35 mouse cellular contexts compared by ENCODE assay signal in the genomic region with DNA sequence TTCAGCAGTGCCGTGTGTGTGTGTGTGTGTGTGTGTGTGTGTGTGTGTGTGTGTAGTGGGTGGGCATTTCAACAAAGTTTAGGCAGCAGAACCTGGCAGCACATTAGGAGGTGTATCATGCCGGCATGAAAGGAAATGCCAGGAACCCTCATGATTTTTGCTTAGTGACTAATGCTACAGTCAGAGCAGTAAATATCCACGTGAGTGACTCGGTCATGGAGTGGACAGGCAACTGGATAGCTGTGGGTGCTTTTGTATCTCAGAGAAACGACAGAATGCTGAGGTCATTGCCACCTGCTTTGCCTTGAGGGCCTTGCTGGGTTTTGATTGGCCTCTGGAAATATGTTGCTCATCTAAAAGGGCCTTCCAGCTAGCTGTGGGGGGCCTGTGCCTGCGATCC. TPM values are rescaled to one million over a fixed set of nuclear protein-coding genes. Genes with fewer than 3 reads are reported as not detected.
DNase-seq lines count a peak whose midpoint lies in the region; ATAC-seq and TF ChIP-seq lines count a peak whose summit lies in the region.
"Had no signal": no experiment of that assay in that cellular context is flagged by ENCODE, and none has a peak within 500 bp of the region (broad histone marks: within the 10 kb centered on the region; RNA-seq: fewer than 3 reads in every experiment).

No protein-coding gene starts in this region.

- H3K27ac ChIP-seq in midbrain, embryonic 11.5 days (ENCODE audit: low read depth, low read length) = no peak overlapping the region
- H3K27ac ChIP-seq: embryonic facial prominence, embryonic 13.5 days; forebrain, embryonic 15.5 days; heart, embryonic 13.5 days; hindbrain, embryonic 14.5 days; kidney, postnatal 0 days; limb, embryonic 12.5 days; midbrain, embryonic 10.5 days; neural tube, embryonic 15.5 days; stomach, embryonic 15.5 days had no signal

- H3K27me3 ChIP-seq in C2C12 (ENCODE audit: control insufficient read depth, insufficient read depth, insufficient read length) = no peaks in the 10 kb centered on the region
- H3K27me3 ChIP-seq in midbrain, embryonic 11.5 days (ENCODE audit: control insufficient read depth, insufficient read depth, low read length) = no peaks in the 10 kb centered on the region
- H3K27me3 ChIP-seq: embryonic facial prominence, embryonic 13.5 days; forebrain, embryonic 15.5 days; heart, embryonic 13.5 days; limb, embryonic 12.5 days; neural tube, embryonic 15.5 days; stomach, embryonic 15.5 days had no signal

- WGBS in midbrain, embryonic 11.5 days = 80% methylated on average over 6 of the region's 6 CpGs

- no peaks in the 10 kb centered on the region for H3K4me1 ChIP-seq in midbrain, embryonic 11.5 days (ENCODE audit: control insufficient read depth, insufficient read depth, low read length)
- H3K4me1 ChIP-seq: embryonic facial prominence, embryonic 13.5 days; forebrain, embryonic 15.5 days; heart, embryonic 13.5 days; limb, embryonic 12.5 days; midbrain, embryonic 10.5 days; neural tube, embryonic 15.5 days; stomach, embryonic 15.5 days had no signal

- ATAC-seq in midbrain, embryonic 11.5 days (ENCODE audit: low FRiP score) = no peak
- ATAC-seq: forebrain, embryonic 15.5 days; inflammation-experienced regulatory T-cells, adult 6 months; liver, postnatal 0 days had no signal

- H3ac ChIP-seq in C2C12 (ENCODE audit: control insufficient read depth, insufficient read length, low read depth) = no peak overlapping the region

- peak; percentile 14 to 16 for DNase-seq in left cerebral cortex, postnatal 36 days (ENCODE audit: low spot score in 2 of 2)
- no peak for DNase-seq in left cerebral cortex, postnatal 4 days
- peak; percentile 24 for DNase-seq in adrenal gland, postnatal 10 days
- DNase-seq in fibroblast of lung, adult 2 months (ENCODE audit: low read depth) = peak; percentile 86
- DNase-seq in midbrain, embryonic 11.5 days (ENCODE audit: low spot score, missing footprints) = no peak
- no peak for DNase-seq in embryo, embryonic 9.5 days (ENCODE audit: extremely low spot score)
- DNase-seq in cerebellum, adult 9-11 months = no peak
- DNase-seq: B cell, adult 2 months; cerebellum, adult 18-20 months; cerebellum, postnatal 25 days; gastrocnemius, postnatal 25 days; heart, adult 18-20 months; kidney, adult 18-20 months; liver, postnatal 0 days; lung, postnatal 10 days; right cerebral cortex, postnatal 14 days; thymus, adult 18-20 months; thymus, postnatal 36 days had no signal

- H3K4me2 ChIP-seq in midbrain, embryonic 11.5 days = no peak overlapping the region
- H3K4me2 ChIP-seq: embryonic facial prominence, embryonic 13.5 days; forebrain, embryonic 15.5 days; heart, embryonic 13.5 days; hindbrain, embryonic 14.5 days; limb, embryonic 12.5 days; liver, embryonic 11.5 days; neural tube, embryonic 15.5 days; stomach, embryonic 15.5 days had no signal

- H3K9ac ChIP-seq in midbrain, embryonic 11.5 days (ENCODE audit: low read length) = no peak overlapping the region
- H3K9ac ChIP-seq: embryonic facial prominence, embryonic 13.5 days; forebrain, embryonic 15.5 days; heart, embryonic 13.5 days; hindbrain, embryonic 14.5 days; limb, embryonic 12.5 days; liver, postnatal 0 days; neural tube, embryonic 15.5 days; stomach, embryonic 15.5 days had no signal

- intact Hi-C loops in left cerebral cortex, postnatal 36 days (cut with DNase I) = no loop called here
- intact Hi-C loops in left cerebral cortex, postnatal 4 days (cut with DNase I) = no loop called here

- TF ChIP-seq CTCF in C2C12 (IDR thresholded peaks at IDR 0.05; ENCODE audit: control insufficient read depth, insufficient read depth, insufficient read length) = no peak

- no peaks in the 10 kb centered on the region for H3K79me2 ChIP-seq in C2C12 (ENCODE audit: control insufficient read depth, insufficient read depth)

- H3K79me3 ChIP-seq in C2C12 (ENCODE audit: low read depth) = no peaks in the 10 kb centered on the region

- no peaks in the 10 kb centered on the region for H3K9me3 ChIP-seq in midbrain, embryonic 11.5 days (ENCODE audit: control insufficient read depth, low read length)
- H3K9me3 ChIP-seq: embryonic facial prominence, embryonic 13.5 days; forebrain, embryonic 15.5 days; limb, embryonic 12.5 days; midbrain, embryonic 10.5 days; neural tube, embryonic 15.5 days; stomach, embryonic 15.5 days had no signal

- H3K4me3 ChIP-seq in C2C12 (ENCODE audit: insufficient read depth, poor library complexity, severe bottlenecking) = no peak overlapping the region
- H3K4me3 ChIP-seq in midbrain, embryonic 11.5 days (ENCODE audit: low read depth, low read length) = no peak overlapping the region
- H3K4me3 ChIP-seq: embryonic facial prominence, embryonic 13.5 days; forebrain, embryonic 15.5 days; heart, embryonic 13.5 days; limb, embryonic 12.5 days; midbrain, embryonic 10.5 days; neural tube, embryonic 15.5 days; stomach, embryonic 15.5 days had no signal

- no peaks in the 10 kb centered on the region for H3K36me3 ChIP-seq in C2C12 (ENCODE audit: control insufficient read depth, insufficient read depth)
- no peaks in the 10 kb centered on the region for H3K36me3 ChIP-seq in midbrain, embryonic 11.5 days (ENCODE audit: control insufficient read depth, insufficient read depth, low read length)
- H3K36me3 ChIP-seq: embryonic facial prominence, embryonic 13.5 days; forebrain, embryonic 15.5 days; heart, embryonic 13.5 days; limb, embryonic 12.5 days; midbrain, embryonic 10.5 days; neural tube, embryonic 15.5 days; stomach, embryonic 15.5 days had no signal

TF ChIP-seq in C2C12, 6 proteins besides CTCF, POLR2A, EP300 and RAD21:
- TF ChIP-seq USF1 (IDR thresholded peaks at IDR 0.05; ENCODE audit: low read depth) = peak; percentile 10
- TF ChIP-seq CEBPB (IDR thresholded peaks at IDR 0.05; ENCODE audit: low read depth) = no peak
- TF ChIP-seq MYOD1 (IDR thresholded peaks at IDR 0.05; ENCODE audit: control insufficient read depth, insufficient read length, low read depth) = peak; percentile 90
- no peak for TF ChIP-seq MYOG (IDR thresholded peaks at IDR 0.05; ENCODE audit: control insufficient read depth, extremely low read depth, insufficient read length)
- peak; percentile 94 for TF ChIP-seq FOSL1 (IDR thresholded peaks at IDR 0.05; ENCODE audit: insufficient read depth, low read length, poor library complexity, severe bottlenecking)
- peak; percentile 83 for TF ChIP-seq MAX (IDR thresholded peaks at IDR 0.05)

RNA-seq across cellular contexts. Expression of a gene that starts 16.0 kb away (rescaled TPM):
- under 1 TPM; 0.57 to 0.91 TPM for total RNA-seq in left cerebral cortex, postnatal 36 days (2021)
- 1 to 10 TPM in 1 of 2 experiments, under 1 TPM in 1; 0.95 to 1.5 TPM for total RNA-seq in left cerebral cortex, postnatal 4 days (2021)
- 0.14 TPM for polyA plus RNA-seq in C2C12 (2012; fragmentation: generic; extraction: Trizol)
- 1 to 10 TPM; 1.3 to 2.3 TPM for total RNA-seq in adrenal gland, postnatal 10 days (2021)
- 0.30 and 0.44 TPM in 2 replicates for polyA plus RNA-seq in midbrain, embryonic 11.5 days (2014; fragmentation: Nextera tagmentation; extraction: Ambion mirVana)
- total RNA-seq: heart, adult 18-20 months; heart, postnatal 25 days; MEL had no signal
- polyA plus RNA-seq: liver, embryonic 11.5 days; liver, postnatal 0 days had no signal

RNA-seq across cellular contexts. Expression of a gene that starts 53.5 kb away (rescaled TPM):
- total RNA-seq in left cerebral cortex, postnatal 36 days (2021) = 10 to 100 TPM; 60.4 to 64.2 TPM
- 10 to 100 TPM; 46.5 to 46.9 TPM for total RNA-seq in left cerebral cortex, postnatal 4 days (2021)
- polyA plus RNA-seq in C2C12 (2012; fragmentation: generic; extraction: Trizol) = 21.8 TPM
- total RNA-seq in adrenal gland, postnatal 10 days (2021) = 10 to 100 TPM; 42.3 to 50.1 TPM
- polyA plus RNA-seq in midbrain, embryonic 11.5 days (2014; fragmentation: Nextera tagmentation; extraction: Ambion mirVana) = 108 and 120 TPM in 2 replicates

RNA-seq across cellular contexts. Expression of a gene that starts 55.8 kb away (rescaled TPM):
- not detected for total RNA-seq in left cerebral cortex, postnatal 36 days (2021)
- not detected for total RNA-seq in left cerebral cortex, postnatal 4 days (2021)
- not detected for polyA plus RNA-seq in C2C12 (2012; fragmentation: generic; extraction: Trizol)
- total RNA-seq in adrenal gland, postnatal 10 days (2021) = not detected
- 0.10 TPM in 1 of 2 replicates, not detected in the other for polyA plus RNA-seq in midbrain, embryonic 11.5 days (2014; fragmentation: Nextera tagmentation; extraction: Ambion mirVana)
- total RNA-seq: adrenal gland, adult 18-20 months; gastrocnemius, postnatal 25 days; heart, adult 18-20 months; heart, postnatal 25 days; layer of hippocampus, postnatal 14 days; MEL; midbrain, postnatal 0 days had no signal
- polyA plus RNA-seq: heart, embryonic 13.5 days; inflammation-experienced regulatory T-cells, adult 6 months; limb, embryonic 12.5 days; liver, postnatal 0 days; midbrain, embryonic 10.5 days had no signal

Comparison
In these comparisons a context has a peak if more than half of its experiments do, and no peak if none do; other contexts are left out.
1. DNase-seq: peak in left cerebral cortex, postnatal 36 days (2 of 2), adrenal gland, postnatal 10 days (single experiment) and fibroblast of lung, adult 2 months (single experiment); none in left cerebral cortex, postnatal 4 days (single experiment), midbrain, embryonic 11.5 days (single experiment), embryo, embryonic 9.5 days (single experiment) and cerebellum, adult 9-11 months (single experiment).